Mouse (Mus musculus) midbrain, embryonic 15.5 days (tissue): ENCODE measurements around the gene Htra1. TPM values are rescaled to one million over a fixed set of nuclear protein-coding genes. Genes with fewer than 3 reads are reported as not detected.

Experiments
- ATAC-seq: fragments of 200-750 bp; cut with Nextera tagmentation; replicated peaks from 2 replicates; pipeline ENCODE4 v1.8.0; 2017; ENCODE audit warnings: moderate TSS enrichment
- H3K27ac ChIP-seq: fragments of 300-500 bp; sonication (generic); 2 replicates; pipeline ENCODE4 v1.5.1; 2015; ENCODE audit warnings: mild to moderate bottlenecking, inconsistent platforms
- H3K27me3 ChIP-seq: fragments of 300-500 bp; sonication (generic); replicated peaks from 2 replicates; pipeline ENCODE4 v1.6.1; 2015; ENCODE audit warnings: inconsistent platforms
- H3K36me3 ChIP-seq: fragments of 300-500 bp; sonication (generic); replicated peaks from 2 replicates; pipeline ENCODE4 v1.6.1; 2015; ENCODE audit warnings: inconsistent platforms
- H3K4me1 ChIP-seq: fragments of 300-500 bp; sonication (generic); 2 replicates; pipeline ENCODE4 v1.6.1; 2015; ENCODE audit warnings: inconsistent platforms
- H3K4me2 ChIP-seq: fragments of 300-500 bp; sonication (generic); 2 replicates; pipeline ENCODE4 v1.6.1; 2015; ENCODE audit warnings: inconsistent platforms, mild to moderate bottlenecking, moderate library complexity
- H3K4me3 ChIP-seq: fragments of 300-500 bp; sonication (generic); 2 replicates; pipeline ENCODE4 v1.5.1; 2015; ENCODE audit warnings: mild to moderate bottlenecking, inconsistent platforms
- H3K9ac ChIP-seq: fragments of 300-500 bp; sonication (generic); 2 replicates; pipeline ENCODE4 v1.6.1; 2015; ENCODE audit warnings: mild to moderate bottlenecking, inconsistent platforms
- H3K9me3 ChIP-seq: fragments of 300-500 bp; sonication (generic); 2 replicates; pipeline ENCODE4 v1.6.1; 2016; ENCODE audit warnings: inconsistent platforms
- WGBS: fragments of 180-500 bp; shearing (Covaris S2); methylation state at CpG from one replicate; pipeline ENCODE4 v1.1.7; 2015; ENCODE audit warnings: mixed read lengths; 5-methylcytosine and 5-hydroxymethylcytosine counted together
- polyA plus RNA-seq: library from polyadenylated mRNA; unstranded; fragments of >200 nt; fragmentation: Nextera tagmentation; extraction: Ambion mirVana; gene quantifications from 2 replicates; pipeline ENCODE4 v1.2.1, GENCODE M21; 2015

The Htra1 gene
- polyA plus RNA-seq, 1 experiment from 2014 or later, result 15.4 TPM

GRCm38 (mm10) chr7:130903505-130904074 lies 32.3 kb upstream of the Htra1 start:
- 92% methylated on average over 16 of the region's 16 CpGs for WGBS
- no peak overlapping the region for H3K4me3 ChIP-seq

GRCm38 (mm10) chr7:130904571-130905365 lies 31.1 kb upstream of the Htra1 start:
- ATAC-seq, result no peak
- no peaks in the 10 kb centered on the region for H3K9me3 ChIP-seq
- WGBS, result 93% methylated on average over 13 of the region's 13 CpGs
- no peak overlapping the region for H3K9ac ChIP-seq
- no peaks in the 10 kb centered on the region for H3K4me1 ChIP-seq
- no peak overlapping the region for H3K4me2 ChIP-seq
- no peaks in the 10 kb centered on the region for H3K27me3 ChIP-seq
- peaks cover 2% of the 10 kb centered on the region; the same call in 1 of the 2 replicates for H3K36me3 ChIP-seq
- no peak overlapping the region for H3K27ac ChIP-seq
- H3K4me3 ChIP-seq, result no peak overlapping the region

More at GRCm38 (mm10) chr7:130903505-130904074, 32.3 kb upstream of the Htra1 start:
- H3K27ac ChIP-seq, result no peak overlapping the region
- no peaks in the 10 kb centered on the region; the same call in 1 of the 2 replicates for H3K36me3 ChIP-seq
- ATAC-seq, result no peak
- no peaks in the 10 kb centered on the region for H3K4me1 ChIP-seq
- H3K9ac ChIP-seq, result no peak overlapping the region
- no peaks in the 10 kb centered on the region for H3K9me3 ChIP-seq
- H3K4me2 ChIP-seq, result no peak overlapping the region
- no peaks in the 10 kb centered on the region for H3K27me3 ChIP-seq

DNA sequence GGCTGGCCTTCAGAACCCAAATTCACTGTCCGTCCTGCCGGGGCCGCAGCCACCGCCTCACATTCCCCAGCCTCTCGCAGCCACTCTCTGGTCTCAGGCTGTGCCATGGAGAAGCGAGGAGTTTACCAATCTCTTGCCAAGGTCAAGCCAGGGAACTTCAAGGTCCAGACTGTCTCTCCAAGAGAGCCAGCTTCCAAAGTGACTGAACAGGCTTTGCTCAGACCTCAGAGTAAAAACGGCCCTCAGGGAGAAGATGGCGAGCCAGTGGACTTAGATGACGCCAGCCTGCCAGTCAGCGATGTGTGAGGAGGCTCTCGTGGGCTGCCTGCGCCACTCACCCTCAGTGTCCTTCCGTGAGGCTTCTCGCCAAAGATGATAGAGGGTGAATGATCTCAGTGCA lies 25.1 kb upstream of the Htra1 start:
- no peak for ATAC-seq
- Histone ChIP-seq H3K27ac (no peak overlapping the region), H3K4me3 (no peak overlapping the region), H3K9me3 (no peaks in the 10 kb centered on the region), H3K36me3 (peaks cover 11% of the 10 kb centered on the region; the same call in 1 of the 2 replicates), H3K27me3 (no peaks in the 10 kb centered on the region), H3K4me1 (no peaks in the 10 kb centered on the region), H3K4me2 (no peak overlapping the region), H3K9ac (no peak overlapping the region)
- 96% methylated on average over 14 of the region's 14 CpGs for WGBS

- H3K4me2 ChIP-seq, result no peak overlapping the region
- ATAC-seq, result no peak
- peaks cover 8% of the 10 kb centered on the region; the same call in 1 of the 2 replicates for H3K36me3 ChIP-seq
- no peak overlapping the region for H3K4me3 ChIP-seq
- H3K27me3 ChIP-seq, result no peaks in the 10 kb centered on the region
- H3K27ac ChIP-seq, result no peak overlapping the region
- WGBS, result 42% methylated on average over 5 of the region's 5 CpGs
- H3K9ac ChIP-seq, result no peak overlapping the region
- no peaks in the 10 kb centered on the region for H3K4me1 ChIP-seq
- no peaks in the 10 kb centered on the region for H3K9me3 ChIP-seq
These were observed 21.1 kb upstream of the Htra1 start for GRCm38 (mm10) chr7:130914693-130915363.

DNA sequence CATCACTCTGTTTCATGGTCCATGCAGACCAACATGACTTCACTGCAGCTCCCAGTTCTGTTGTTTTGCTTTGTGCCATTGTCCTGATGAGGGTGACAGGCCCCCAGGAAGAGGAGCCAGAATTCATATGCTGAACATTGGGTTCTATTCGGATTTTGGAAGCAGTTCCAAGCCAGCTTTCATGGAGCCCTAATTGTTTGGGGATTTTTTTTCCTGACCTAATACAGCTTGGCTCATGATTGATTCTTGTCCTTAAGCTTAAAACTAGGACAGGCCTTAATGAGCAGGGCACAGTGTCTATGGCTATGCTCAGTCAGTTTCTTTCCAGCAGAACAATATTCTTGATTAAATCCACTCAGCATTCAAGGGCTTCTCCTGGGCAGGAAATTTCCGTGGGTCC lies 17.7 kb upstream of the Htra1 start:
- WGBS, result 62% methylated on average over 2 of the region's 2 CpGs
- Histone ChIP-seq H3K9me3 (no peaks in the 10 kb centered on the region), H3K27ac (no peak overlapping the region), H3K36me3 (no peaks in the 10 kb centered on the region), H3K27me3 (no peaks in the 10 kb centered on the region), H3K4me3 (no peak overlapping the region), H3K9ac (no peak overlapping the region), H3K4me2 (no peak overlapping the region), H3K4me1 (no peaks in the 10 kb centered on the region)
- ATAC-seq, result no peak

- no peaks in the 10 kb centered on the region for H3K27me3 ChIP-seq
- H3K4me2 ChIP-seq, result no peak overlapping the region
- no peaks in the 10 kb centered on the region for H3K4me1 ChIP-seq
- ATAC-seq, result no peak
- H3K9me3 ChIP-seq, result no peaks in the 10 kb centered on the region
- H3K9ac ChIP-seq, result no peak overlapping the region
- 64% methylated on average over 13 of the region's 13 CpGs for WGBS
- no peak overlapping the region for H3K27ac ChIP-seq
- H3K36me3 ChIP-seq, result no peaks in the 10 kb centered on the region
- no peak overlapping the region for H3K4me3 ChIP-seq
These were observed 12.8 kb upstream of the Htra1 start for GRCm38 (mm10) chr7:130922981-130923731.

DNA sequence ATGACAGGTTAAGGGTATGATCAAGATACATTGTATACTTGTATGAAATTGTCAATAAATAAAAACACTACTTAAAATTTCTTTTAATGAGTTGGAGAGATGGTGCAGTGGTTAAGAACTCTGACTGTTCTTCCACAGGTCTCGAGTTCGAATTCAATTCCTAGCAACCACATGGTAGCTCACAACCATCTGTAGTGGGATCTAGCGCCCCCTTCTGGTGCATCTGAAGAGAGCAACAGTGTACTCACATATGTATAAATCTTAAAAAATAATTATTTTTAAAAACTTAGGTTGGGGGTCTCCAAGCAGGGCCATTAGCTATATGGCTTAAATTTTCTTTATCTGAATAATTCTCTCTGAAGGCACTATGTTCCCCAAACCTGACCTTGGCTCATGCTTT lies 5.5 kb upstream of the Htra1 start:
- peaks cover 27% of the 10 kb centered on the region for H3K27me3 ChIP-seq
- no peak for ATAC-seq
- WGBS, result 66% methylated on average over 3 of the region's 3 CpGs

GRCm38 (mm10) chr7:130932921-130933320 lies 3.0 kb upstream of the Htra1 start:
- Histone ChIP-seq H3K4me2 (no peak overlapping the region), H3K27ac (no peak overlapping the region), H3K4me1 (peaks cover 18% of the 10 kb centered on the region), H3K36me3 (no peaks in the 10 kb centered on the region), H3K27me3 (peaks cover 51% of the 10 kb centered on the region), H3K4me3 (no peak overlapping the region), H3K9me3 (no peaks in the 10 kb centered on the region), H3K9ac (no peak overlapping the region)
- 89% methylated on average over 9 of the region's 9 CpGs for WGBS
- no peak for ATAC-seq

More for the DNA sequence above, 5.5 kb upstream of the Htra1 start:
- Histone ChIP-seq H3K4me1 (peaks cover 3% of the 10 kb centered on the region; the same call in 1 of the 2 replicates), H3K36me3 (no peaks in the 10 kb centered on the region), H3K9ac (no peak overlapping the region), H3K4me2 (no peak overlapping the region), H3K27ac (no peak overlapping the region), H3K4me3 (no peak overlapping the region), H3K9me3 (no peaks in the 10 kb centered on the region)

GRCm38 (mm10) chr7:130934654-130935053 lies 1.3 kb upstream of the Htra1 start:
- Histone ChIP-seq H3K36me3 (no peaks in the 10 kb centered on the region), H3K9ac (no peak overlapping the region), H3K9me3 (no peaks in the 10 kb centered on the region), H3K4me2 (no peak overlapping the region), H3K27ac (no peak overlapping the region), H3K4me3 (no peak overlapping the region), H3K4me1 (peaks cover 18% of the 10 kb centered on the region), H3K27me3 (peaks cover 63% of the 10 kb centered on the region)
- no peak for ATAC-seq
- WGBS, result 86% methylated on average over 4 of the region's 4 CpGs

- H3K36me3 ChIP-seq, result no peaks in the 10 kb centered on the region
- H3K27ac ChIP-seq, result no peak overlapping the region
- no peak overlapping the region for H3K9ac ChIP-seq
- peak overlapping the region; percentile 63 for H3K4me2 ChIP-seq
- H3K4me1 ChIP-seq, result peaks cover 18% of the 10 kb centered on the region
- 13% methylated on average over 16 of the region's 16 CpGs for WGBS
- ATAC-seq, result no peak
- peak overlapping the region; percentile 44 for H3K4me3 ChIP-seq
- H3K9me3 ChIP-seq, result no peaks in the 10 kb centered on the region
- peaks cover 63% of the 10 kb centered on the region for H3K27me3 ChIP-seq
These were observed 504 bp upstream of the Htra1 start for GRCm38 (mm10) chr7:130935421-130935792.

DNA sequence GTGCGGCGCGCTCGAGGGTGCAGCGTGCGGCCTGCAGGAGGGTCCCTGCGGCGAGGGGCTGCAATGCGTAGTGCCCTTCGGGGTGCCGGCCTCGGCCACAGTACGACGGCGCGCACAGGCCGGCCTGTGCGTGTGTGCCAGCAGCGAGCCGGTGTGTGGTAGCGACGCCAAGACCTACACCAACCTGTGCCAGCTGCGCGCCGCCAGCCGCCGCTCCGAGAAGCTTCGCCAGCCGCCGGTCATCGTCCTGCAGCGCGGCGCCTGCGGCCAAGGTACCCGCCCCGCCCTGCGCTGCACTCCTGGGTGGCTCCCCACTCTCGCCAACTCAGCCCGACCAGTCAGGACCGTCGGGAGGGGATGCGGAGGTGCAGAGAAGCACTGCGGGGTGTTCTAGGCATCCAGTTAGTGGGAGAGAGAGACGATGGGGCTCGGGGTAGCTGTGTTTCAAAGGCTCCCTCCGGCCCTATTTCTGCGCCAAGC lies 601 bp downstream of the Htra1 start:
- WGBS, result under 1% methylated on average over 46 of the region's 49 CpGs
- 0 out of 2 replicates have a peak, but pooled peaks have one; percentile 14 for ATAC-seq
- peaks cover 63% of the 10 kb centered on the region for H3K27me3 ChIP-seq
- peak overlapping the region; percentile 63 for H3K4me2 ChIP-seq
- H3K36me3 ChIP-seq, result no peaks in the 10 kb centered on the region
- peak overlapping the region; percentile 44 for H3K4me3 ChIP-seq
- H3K27ac ChIP-seq, result no peak overlapping the region
- H3K9me3 ChIP-seq, result no peaks in the 10 kb centered on the region
- no peak overlapping the region for H3K9ac ChIP-seq
- peaks cover 18% of the 10 kb centered on the region for H3K4me1 ChIP-seq
